Mouse (Mus musculus): Measurements from ENCODE around the gene Rsrp1. TPM values are rescaled to one million over a fixed set of nuclear protein-coding genes. Genes with fewer than 3 reads are reported as not detected.

Rsrp1 gene
- total RNA-seq, 2 experiments from 2014 or later = 222 to 849 TPM

- no peak for ATAC-seq (replicated peaks; ENCODE audit: low FRiP score, poor library complexity, severe bottlenecking)
Observed at GRCm38 (mm10) chr4:134955196-134955595, 31.8 kb downstream of the Rsrp1 start.

GRCm38 (mm10) chr4:134955845-134956244 is 32.5 kb downstream of the Rsrp1 start:
- peak; percentile 29 for ATAC-seq (replicated peaks; ENCODE audit: low FRiP score, poor library complexity, severe bottlenecking)

GRCm38 (mm10) chr4:134956328-134956727 is 32.9 kb downstream of the Rsrp1 start:
- peak; percentile 78 for ATAC-seq (replicated peaks; ENCODE audit: low FRiP score, poor library complexity, severe bottlenecking)

- peak; percentile 93 for ATAC-seq (replicated peaks; ENCODE audit: low FRiP score, poor library complexity, severe bottlenecking)
Observed at GRCm38 (mm10) chr4:134963021-134963776, 39.8 kb downstream of the Rsrp1 start.

GRCm38 (mm10) chr4:134967887-134968604 is 44.7 kb downstream of the Rsrp1 start:
- ATAC-seq (replicated peaks; ENCODE audit: low FRiP score, poor library complexity, severe bottlenecking) = peak; percentile 53

- ATAC-seq (replicated peaks; ENCODE audit: low FRiP score, poor library complexity, severe bottlenecking) = peak; percentile 22
Observed at GRCm38 (mm10) chr4:134968605-134968976, 45.2 kb downstream of the Rsrp1 start.

- ATAC-seq (replicated peaks; ENCODE audit: low FRiP score, poor library complexity, severe bottlenecking) = no peak
Observed at GRCm38 (mm10) chr4:134975261-134975928, 52.0 kb downstream of the Rsrp1 start.

GRCm38 (mm10) chr4:134975929-134976308 is 52.5 kb downstream of the Rsrp1 start:
- no peak for ATAC-seq (replicated peaks; ENCODE audit: low FRiP score, poor library complexity, severe bottlenecking)

Other genes starting within 250 kb of the Rsrp1 start
- 2.9 TPM in 2 replicates for gene Man1c1, start 219.3 kb upstream of the Rsrp1 start, total RNA-seq (2015; ENCODE audit: low replicate concordance)
- gene Man1c1, start 219.3 kb upstream of the Rsrp1 start, total RNA-seq (2017; ENCODE audit: low replicate concordance) = 1.0 and 1.8 TPM in 2 replicates
- gene Ldlrap1, start 155.6 kb upstream of the Rsrp1 start, total RNA-seq (2015; ENCODE audit: low replicate concordance) = 6.5 and 27.7 TPM in 2 replicates
- gene Ldlrap1, start 155.6 kb upstream of the Rsrp1 start, total RNA-seq (2017; ENCODE audit: low replicate concordance) = 17.3 and 21.3 TPM in 2 replicates
- 61.6 and 62.9 TPM in 2 replicates for gene Maco1, start 70.2 kb upstream of the Rsrp1 start, total RNA-seq (2015; ENCODE audit: low replicate concordance)
- gene Maco1, start 70.2 kb upstream of the Rsrp1 start, total RNA-seq (2017; ENCODE audit: low replicate concordance) = 125 and 136 TPM in 2 replicates
- gene Rhd, start 59.1 kb upstream of the Rsrp1 start, total RNA-seq (2015; ENCODE audit: low replicate concordance) = 1,050 and 1,093 TPM in 2 replicates
- gene Rhd, start 59.1 kb upstream of the Rsrp1 start, total RNA-seq (2017; ENCODE audit: low replicate concordance) = 1,285 and 1,461 TPM in 2 replicates
- 85.5 and 150 TPM in 2 replicates for gene Tmem50a, start 8.6 kb upstream of the Rsrp1 start, total RNA-seq (2015; ENCODE audit: low replicate concordance)
- gene Tmem50a, start 8.6 kb upstream of the Rsrp1 start, total RNA-seq (2017; ENCODE audit: low replicate concordance) = 70.6 and 90.5 TPM in 2 replicates
- gene Syf2, start 7.3 kb downstream of the Rsrp1 start, total RNA-seq (2015; ENCODE audit: low replicate concordance) = 66.7 and 95.9 TPM in 2 replicates
- gene Syf2, start 7.3 kb downstream of the Rsrp1 start, total RNA-seq (2017; ENCODE audit: low replicate concordance) = 180 and 263 TPM in 2 replicates
- gene Runx3, start 197.1 kb downstream of the Rsrp1 start, total RNA-seq (2015; ENCODE audit: low replicate concordance) = 5.9 and 10.8 TPM in 2 replicates
- gene Runx3, start 197.1 kb downstream of the Rsrp1 start, total RNA-seq (2017; ENCODE audit: low replicate concordance) = 0.51 TPM in 1 of 2 replicates, not detected in the other

Measured in erythroid progenitor cell, adult 5-6 weeks (primary cell).